Mouse (Mus musculus) ES-Bruce4 (cell line): ENCODE data around the gene Apbb2.

ENCODE experiments used
- CTCF ChIP-seq: IDR thresholded peaks from one replicate; pipeline ENCODE4 v1.8.1; 2011; ENCODE audit warnings: low read depth, low read length
- EP300 ChIP-seq: IDR thresholded peaks from 2 replicates; pipeline ENCODE4 v1.6.1; 2011; ENCODE audit warnings: low read depth, low read length; ENCODE audit not compliant: insufficient read depth
- POLR2A ChIP-seq: IDR thresholded peaks from one replicate; pipeline ENCODE4 v1.8.1; 2011; ENCODE audit warnings: low read length; ENCODE audit not compliant: insufficient read depth

- TF ChIP-seq POLR2A (no peak), CTCF (no peak), EP300 (no peak)
Measured at GRCm38 (mm10) chr5:66605636-66606035, 12.9 kb downstream of the Apbb2 start.
